10 mouse cellular contexts compared by ENCODE assay signal in genomic region chrX:35879703-35880102, GRCm38 (mm10). TPM values are rescaled to one million over a fixed set of nuclear protein-coding genes. Genes with fewer than 3 reads are reported as not detected.
A peak's percentile ranks its signal among the peaks of the same experiment; 100 is the strongest.
DNase-seq lines count a peak whose midpoint lies in the region; ATAC-seq lines count a peak whose summit lies in the region.
"Had no signal": no experiment of that assay in that cellular context is flagged by ENCODE, and none has a peak within 500 bp of the region (broad histone marks: within the 10 kb centered on the region; RNA-seq: fewer than 3 reads in every experiment).

No protein-coding gene starts in this region.

- H3K27ac ChIP-seq in kidney, embryonic 16.5 days (ENCODE audit: low read length): no peak overlapping the region

- H3K4me2 ChIP-seq in kidney, embryonic 16.5 days (replicated peaks; ENCODE audit: low read depth, low read length): no peak overlapping the region

- H3K36me3 ChIP-seq in kidney, embryonic 16.5 days (ENCODE audit: insufficient read depth, low read length): no peaks in the 10 kb centered on the region

- H3K9ac ChIP-seq in kidney, embryonic 16.5 days (replicated peaks; ENCODE audit: low read length): no peak overlapping the region

- H3K27me3 ChIP-seq in kidney, embryonic 16.5 days (ENCODE audit: insufficient read depth, low read length): no peaks in the 10 kb centered on the region

- H3K4me3 ChIP-seq in kidney, embryonic 16.5 days (ENCODE audit: low read length): no peak overlapping the region
- H3K4me3 ChIP-seq: erythroblast, embryonic 14.5 days had no signal

- DNase-seq in adrenal gland, postnatal 10 days: peak; percentile 5
- no peak for DNase-seq in adrenal gland, adult 18-20 months (ENCODE audit: low spot score in 2 of 2)
- peak; percentile 13 for DNase-seq in kidney, adult 9 months
- peak; percentile 38 for DNase-seq in testis, postnatal 10 days (ENCODE audit: low spot score)
- DNase-seq in testis, postnatal 14 days (ENCODE audit: low spot score): no peak
- peak; percentile 48 for DNase-seq in thymus, postnatal 4 days
- no peak for DNase-seq in gastrocnemius, adult 8-10 months (ENCODE audit: low spot score in 2 of 2)
- DNase-seq: adrenal gland, adult 8-10 months had no signal

- H3K9me3 ChIP-seq in kidney, embryonic 16.5 days (ENCODE audit: low read length): no peaks in the 10 kb centered on the region

- 74% methylated on average over 1 of the region's 1 CpGs for WGBS in kidney, embryonic 16.5 days

- no peaks in the 10 kb centered on the region for H3K4me1 ChIP-seq in kidney, embryonic 16.5 days (ENCODE audit: insufficient read depth, low read length)

- ATAC-seq in kidney, embryonic 16.5 days (ENCODE audit: low FRiP score, low TSS enrichment): no peak

RNA-seq across cellular contexts. Expression of gene Dock11, which starts 8.9 kb away (rescaled TPM):
- total RNA-seq in adrenal gland, postnatal 10 days (2021): 10 to 100 TPM in 1 of 2 experiments, 1 to 10 TPM in 1; 8.7 to 11.8 TPM
- 1 to 10 TPM; 4.9 to 8.3 TPM for total RNA-seq in adrenal gland, adult 18-20 months (2021)
- 10.9 and 12.0 TPM in 2 replicates for polyA plus RNA-seq in kidney, embryonic 16.5 days (2015; fragmentation: Nextera tagmentation; extraction: Ambion mirVana)
- 1 to 10 TPM; 1.5 to 3.2 (median 2.3) TPM for total RNA-seq in gastrocnemius, adult 8-10 months (2022)
- polyA plus RNA-seq: erythroblast, embryonic 14.5 days had no signal

Comparison
In these comparisons a context has a peak if more than half of its experiments do, and no peak if none do; other contexts are left out.
1. DNase-seq: peak in adrenal gland, postnatal 10 days (single experiment), kidney, adult 9 months (single experiment), testis, postnatal 10 days (single experiment) and thymus, postnatal 4 days (single experiment); none in adrenal gland, adult 18-20 months (0 of 2), testis, postnatal 14 days (single experiment) and gastrocnemius, adult 8-10 months (0 of 2).